Mouse (Mus musculus) ES-E14 (cell line): ENCODE measurements around the gene Zfp503.

Experiments used
- CHD2 ChIP-seq: IDR thresholded peaks from 2 replicates; pipeline ENCODE4 v1.6.1; 2014; ENCODE audit warnings: mild to moderate bottlenecking, low read depth, low read length, inconsistent platforms
- HCFC1 ChIP-seq: IDR thresholded peaks from 2 replicates; pipeline ENCODE4 v1.6.1; 2012; ENCODE audit warnings: low read length, inconsistent platforms, borderline replicate concordance; ENCODE audit not compliant: insufficient read depth
- MAFK ChIP-seq: IDR thresholded peaks from 2 replicates; pipeline ENCODE4 v1.6.1; 2014; ENCODE audit warnings: mild to moderate bottlenecking, low read depth, low read length, inconsistent platforms; ENCODE audit not compliant: insufficient read depth
- ZC3H11A ChIP-seq: IDR thresholded peaks from 2 replicates; pipeline ENCODE4 v1.6.1; 2012; ENCODE audit warnings: low read depth, mild to moderate bottlenecking, inconsistent platforms, low read length, borderline replicate concordance
- ZNF384 ChIP-seq: IDR thresholded peaks from 2 replicates; pipeline ENCODE4 v1.6.1; 2012; ENCODE audit warnings: low read depth, low read length, inconsistent platforms

DNA sequence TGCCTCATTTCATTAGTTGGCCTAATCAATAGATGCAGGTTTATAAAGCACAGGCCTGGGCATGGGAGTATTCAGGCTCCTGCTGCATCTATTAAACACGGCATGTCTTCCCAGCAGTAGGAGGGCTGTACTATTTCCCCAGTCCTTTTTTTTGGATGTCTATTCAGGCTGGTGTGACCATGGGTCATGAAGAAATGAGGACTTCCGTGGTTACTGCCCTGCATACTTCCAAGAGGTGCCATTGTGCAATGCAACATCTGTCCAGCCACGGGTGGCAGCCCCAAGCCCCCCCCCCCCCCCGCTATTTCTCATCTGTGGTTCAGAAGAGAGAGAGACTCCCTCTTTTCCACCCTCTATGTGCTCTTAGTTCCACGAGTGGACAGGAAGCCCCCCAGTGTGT is 23.1 kb downstream of the Zfp503 start:
- TF ChIP-seq MAFK (no peak), ZNF384 (no peak), HCFC1 (no peak), CHD2 (no peak), ZC3H11A (no peak)
